Mouse (Mus musculus) liver, embryonic 11.5 days (tissue): ENCODE measurements around the gene Zfhx3. TPM values are rescaled to one million over a fixed set of nuclear protein-coding genes. Genes with fewer than 3 reads are reported as not detected.

Experiments used
- ATAC-seq: fragments of 200-750 bp; cut with Nextera tagmentation; replicated peaks from 2 replicates; pipeline ENCODE4 v1.8.0; 2017; ENCODE audit warnings: moderate number of reproducible peaks, mild to moderate bottlenecking, moderate TSS enrichment, moderate library complexity; ENCODE audit not compliant: low FRiP score
- DNase-seq: peaks from one replicate; pipeline ENCODE4 v3.0.0-alpha.2; 2017; ENCODE audit warnings: low spot score
- H3K27ac ChIP-seq: fragments of 300-500 bp; sonication (generic); 2 replicates; pipeline ENCODE4 v1.5.1; 2014; ENCODE audit warnings: mild to moderate bottlenecking, low read depth, low read length, control low read depth
- H3K27me3 ChIP-seq: fragments of 300-500 bp; sonication (generic); replicated peaks from 2 replicates; pipeline ENCODE4 v1.6.1; 2014; ENCODE audit warnings: low read length, mixed read lengths; ENCODE audit not compliant: control insufficient read depth, insufficient read depth
- H3K36me3 ChIP-seq: fragments of 300-500 bp; sonication (generic); 2 replicates; pipeline ENCODE4 v1.6.1; 2014; ENCODE audit warnings: mild to moderate bottlenecking, low read length, moderate library complexity, mixed read lengths; ENCODE audit not compliant: control insufficient read depth, insufficient read depth
- H3K4me1 ChIP-seq: fragments of 300-500 bp; sonication (generic); replicated peaks from 2 replicates; pipeline ENCODE4 v1.6.1; 2014; ENCODE audit warnings: low read length, mixed read lengths; ENCODE audit not compliant: control insufficient read depth, insufficient read depth
- H3K4me2 ChIP-seq: fragments of 300-500 bp; sonication (generic); 2 replicates; pipeline ENCODE4 v1.6.1; 2014; ENCODE audit warnings: mild to moderate bottlenecking, control low read depth, moderate library complexity
- H3K4me3 ChIP-seq: fragments of 300-500 bp; sonication (generic); 2 replicates; pipeline ENCODE4 v1.5.1; 2014; ENCODE audit warnings: low read depth, low read length, control low read depth
- H3K9ac ChIP-seq: fragments of 300-500 bp; sonication (generic); 2 replicates; pipeline ENCODE4 v1.6.1; 2014; ENCODE audit warnings: low read depth, low read length, control low read depth
- H3K9me3 ChIP-seq: fragments of 300-500 bp; sonication (generic); 2 replicates; pipeline ENCODE4 v1.6.1; 2016; ENCODE audit warnings: low read length, inconsistent platforms, mixed read lengths; ENCODE audit not compliant: control insufficient read depth
- WGBS: fragments of 180-500 bp; shearing (Covaris S2); extraction: QIAGEN DNeasy Blood & Tissue Kit; methylation state at CpG from one replicate; pipeline ENCODE4 v1.1.7; 2014; 5-methylcytosine and 5-hydroxymethylcytosine counted together
- polyA plus RNA-seq: library from polyadenylated mRNA; unstranded; fragments of >200 nt; fragmentation: Nextera tagmentation; extraction: Ambion mirVana; gene quantifications from 2 replicates; pipeline ENCODE4 v1.2.1, GENCODE M21; 2014

Gene Zfhx3
- polyA plus RNA-seq, 1 experiment from 2014 or later: 6.1 TPM

DNA sequence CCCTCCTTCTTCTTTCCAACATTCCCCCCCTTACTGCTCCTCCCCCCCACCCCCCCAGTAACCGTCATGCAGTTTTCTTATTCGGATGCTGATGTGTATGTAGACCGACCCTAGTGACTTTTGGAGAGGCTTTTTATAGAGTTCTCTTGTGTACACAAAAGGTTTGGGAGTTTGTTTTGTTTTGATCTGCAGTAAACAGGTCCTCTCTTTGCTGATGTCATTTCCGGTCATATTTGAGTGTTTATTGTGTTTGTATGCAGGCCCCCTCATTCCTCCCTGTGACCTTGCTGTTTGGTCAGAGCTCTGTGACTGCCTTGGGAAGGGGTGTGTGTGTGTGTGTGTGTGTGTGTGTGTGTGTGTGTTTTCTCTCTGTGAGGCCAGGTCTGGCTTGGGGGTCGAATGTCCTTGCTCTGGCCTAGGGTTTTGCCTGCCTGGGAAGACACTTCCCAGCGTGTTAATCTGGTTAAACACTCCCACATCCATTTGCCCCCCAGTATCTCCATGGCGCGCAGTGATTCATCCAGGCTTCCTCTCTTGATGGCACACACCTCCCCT, 766.5 kb downstream of the Zfhx3 start:
- Histone ChIP-seq H3K4me1 (peaks cover 44% of the 10 kb centered on the region), H3K9ac (no peak overlapping the region), H3K36me3 (no peaks in the 10 kb centered on the region), H3K27me3 (peaks cover 30% of the 10 kb centered on the region), H3K4me3 (no peak overlapping the region), H3K9me3 (no peaks in the 10 kb centered on the region), H3K4me2 (peak overlapping the region; percentile 17), H3K27ac (peak overlapping the region; percentile 38; the same call in 1 of the 2 replicates)
- no peak for ATAC-seq
- no peak for DNase-seq
- 49% methylated on average over 8 of the region's 8 CpGs for WGBS

GRCm38 (mm10) chr8:108709441-108709840, 767.0 kb downstream of the Zfhx3 start:
- no peak overlapping the region for H3K4me3 ChIP-seq

GRCm38 (mm10) chr8:108709928-108710606, 767.6 kb downstream of the Zfhx3 start:
- DNase-seq: no peak
- no peak overlapping the region for H3K9ac ChIP-seq
- peaks cover 31% of the 10 kb centered on the region for H3K27me3 ChIP-seq

More at GRCm38 (mm10) chr8:108709441-108709840, 767.0 kb downstream of the Zfhx3 start:
- Histone ChIP-seq H3K4me2 (no peak overlapping the region; the same call in 1 of the 2 replicates), H3K9me3 (no peaks in the 10 kb centered on the region), H3K4me1 (peaks cover 48% of the 10 kb centered on the region), H3K36me3 (no peaks in the 10 kb centered on the region), H3K9ac (no peak overlapping the region), H3K27me3 (peaks cover 30% of the 10 kb centered on the region), H3K27ac (peak overlapping the region; percentile 38; the same call in 1 of the 2 replicates)
- ATAC-seq: no peak
- 61% methylated on average over 2 of the region's 2 CpGs for WGBS
- no peak for DNase-seq

GRCm38 (mm10) chr8:108710607-108711489, 768.4 kb downstream of the Zfhx3 start:
- Histone ChIP-seq H3K27me3 (peaks cover 34% of the 10 kb centered on the region), H3K4me2 (peak overlapping the region; percentile 10; the same call in 1 of the 2 replicates), H3K9ac (no peak overlapping the region), H3K4me3 (no peak overlapping the region), H3K27ac (no peak overlapping the region; the same call in 1 of the 2 replicates), H3K9me3 (no peaks in the 10 kb centered on the region), H3K4me1 (peaks cover 54% of the 10 kb centered on the region), H3K36me3 (no peaks in the 10 kb centered on the region)
- 10% methylated on average over 8 of the region's 8 CpGs for WGBS
- DNase-seq (no peak), ATAC-seq (no peak)

More at GRCm38 (mm10) chr8:108709928-108710606, 767.6 kb downstream of the Zfhx3 start:
- H3K4me1 ChIP-seq: peaks cover 49% of the 10 kb centered on the region
- no peak overlapping the region; the same call in 1 of the 2 replicates for H3K27ac ChIP-seq
- no peak overlapping the region; the same call in 1 of the 2 replicates for H3K4me2 ChIP-seq
- no peak overlapping the region for H3K4me3 ChIP-seq
- H3K9me3 ChIP-seq: no peaks in the 10 kb centered on the region
- WGBS: 39% methylated on average over 13 of the region's 13 CpGs
- no peak for ATAC-seq
- no peaks in the 10 kb centered on the region for H3K36me3 ChIP-seq

GRCm38 (mm10) chr8:108711490-108711793, 769.0 kb downstream of the Zfhx3 start:
- Histone ChIP-seq H3K4me1 (peaks cover 53% of the 10 kb centered on the region), H3K27ac (no peak overlapping the region), H3K27me3 (peaks cover 36% of the 10 kb centered on the region)

GRCm38 (mm10) chr8:108712001-108712411, 769.6 kb downstream of the Zfhx3 start:
- H3K9me3 ChIP-seq: no peaks in the 10 kb centered on the region
- ATAC-seq (no peak), DNase-seq (no peak)
- 43% methylated on average over 14 of the region's 14 CpGs for WGBS
- peak overlapping the region; percentile 60; the same call in 1 of the 2 replicates for H3K27ac ChIP-seq
- H3K4me1 ChIP-seq: peaks cover 52% of the 10 kb centered on the region
- no peak overlapping the region for H3K4me3 ChIP-seq
- peaks cover 36% of the 10 kb centered on the region for H3K27me3 ChIP-seq
- H3K36me3 ChIP-seq: no peaks in the 10 kb centered on the region
- 0 out of 2 replicates have a peak overlapping the region, but pooled peaks have one; percentile 22 for H3K9ac ChIP-seq
- H3K4me2 ChIP-seq: peak overlapping the region; percentile 48

More at GRCm38 (mm10) chr8:108711490-108711793, 769.0 kb downstream of the Zfhx3 start:
- no peak overlapping the region for H3K4me2 ChIP-seq
- no peak overlapping the region for H3K9ac ChIP-seq
- no peak for DNase-seq
- WGBS: 35% methylated on average over 5 of the region's 5 CpGs
- ATAC-seq: no peak
- no peak overlapping the region for H3K4me3 ChIP-seq
- H3K9me3 ChIP-seq: no peaks in the 10 kb centered on the region
- H3K36me3 ChIP-seq: no peaks in the 10 kb centered on the region

DNA sequence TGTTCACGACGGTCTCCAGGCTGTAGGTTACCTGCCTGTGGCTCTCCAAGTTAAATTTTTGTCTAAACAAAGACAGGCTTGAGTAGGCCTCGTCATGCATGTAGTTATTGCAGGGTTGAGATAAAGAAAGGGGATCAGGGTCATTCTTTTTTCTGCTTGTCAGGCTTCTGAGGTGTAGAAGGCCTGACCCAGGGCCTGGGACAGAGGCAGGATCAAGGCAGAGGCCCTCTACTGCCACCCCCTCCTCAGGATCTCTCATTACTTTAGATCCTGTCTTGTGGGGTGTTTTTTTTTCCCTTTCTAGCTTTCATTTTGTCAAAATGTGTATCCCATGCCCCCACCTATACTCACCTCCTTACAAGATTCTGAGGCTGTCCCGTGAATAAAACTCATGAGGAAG, 770.2 kb downstream of the Zfhx3 start:
- peak overlapping the region; percentile 60; the same call in 1 of the 2 replicates for H3K27ac ChIP-seq
- H3K4me2 ChIP-seq: peak overlapping the region; percentile 48; the same call in 1 of the 2 replicates
- H3K27me3 ChIP-seq: peaks cover 33% of the 10 kb centered on the region
- ATAC-seq (no peak), DNase-seq (no peak)
- no peaks in the 10 kb centered on the region for H3K36me3 ChIP-seq
- H3K4me3 ChIP-seq: no peak overlapping the region
- H3K9ac ChIP-seq: no peak overlapping the region
- no peaks in the 10 kb centered on the region for H3K9me3 ChIP-seq
- 42% methylated on average over 4 of the region's 4 CpGs for WGBS
- H3K4me1 ChIP-seq: peaks cover 50% of the 10 kb centered on the region

DNA sequence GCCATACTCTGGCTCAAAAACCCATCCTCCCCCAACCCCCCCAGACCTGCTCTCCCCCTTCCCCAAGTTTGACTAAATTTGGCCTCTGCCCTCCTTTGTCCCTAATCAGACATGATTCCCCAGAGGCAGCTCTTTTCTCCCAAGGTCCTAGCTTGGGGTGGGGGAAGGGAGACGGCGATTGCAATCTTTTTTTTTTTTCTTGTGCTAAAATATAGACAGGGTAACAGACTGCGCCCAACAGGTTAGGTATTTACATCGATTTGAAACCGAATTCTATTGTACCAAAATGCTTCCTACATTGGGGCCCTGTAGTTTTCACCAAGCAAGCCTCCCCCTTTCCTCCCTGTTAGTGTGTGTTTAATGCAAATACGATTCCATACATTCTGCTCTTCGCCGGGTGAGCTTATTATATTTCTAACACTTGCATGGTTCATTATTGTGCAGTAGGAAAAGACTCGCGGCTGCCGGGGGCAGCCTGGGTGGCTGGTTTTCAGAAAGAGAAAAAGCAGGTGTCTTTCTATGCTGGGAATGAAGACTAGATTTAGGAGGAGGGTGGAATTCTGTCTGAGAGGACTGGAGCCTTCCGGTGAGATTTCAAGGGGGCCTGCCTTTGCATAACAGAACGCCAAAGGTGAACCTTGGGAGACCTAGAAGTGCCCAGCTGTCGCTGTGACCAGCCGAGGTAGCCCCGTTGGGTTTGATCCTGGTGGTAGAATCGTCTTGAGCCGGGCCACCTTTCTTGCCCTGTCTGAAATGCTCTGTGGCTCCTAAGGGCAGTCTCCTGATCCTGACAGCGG, 771.1 kb downstream of the Zfhx3 start:
- Histone ChIP-seq H3K36me3 (no peaks in the 10 kb centered on the region), H3K4me1 (peaks cover 47% of the 10 kb centered on the region), H3K27ac (peak overlapping the region; percentile 25), H3K4me2 (peak overlapping the region; percentile 91), H3K9ac (peak overlapping the region; percentile 62; the same call in 1 of the 2 replicates), H3K9me3 (no peaks in the 10 kb centered on the region), H3K4me3 (peak overlapping the region; percentile 63; the same call in 1 of the 2 replicates), H3K27me3 (peaks cover 33% of the 10 kb centered on the region)
- ATAC-seq (no peak), DNase-seq (no peak)
- WGBS: 34% methylated on average over 19 of the region's 19 CpGs
